Mouse (Mus musculus): ENCODE data around the gene Fbxw7.

Gene Fbxw7

GRCm38 (mm10) chr3:85024817-85025705 is 210.0 kb downstream of the Fbxw7 start:
- DNase-seq (ENCODE audit: low spot score in 2 of 2), result no peak

All from spleen, postnatal 10 days (tissue).